Mouse (Mus musculus): ENCODE measurements at regions not wholly inside any gene's neighbourhood (a gene's known extent, or its start where the extent isn't known, plus 50 kb on each side); places are given as distances from the start of the nearest gene placed in this dataset.

- intact Hi-C loops (cut with DNase I), result no loop called here
- H3K27ac ChIP-seq, result no peak overlapping the region
- TF ChIP-seq CTCF (IDR thresholded peaks at IDR 0.05), result no peak
- DNase-seq, result no peak
- no peak overlapping the region for H3K4me3 ChIP-seq
Observed at GRCm38 (mm10) chr13:84054956-84055355, 167.1 kb upstream of the Tmem161b start.

DNA sequence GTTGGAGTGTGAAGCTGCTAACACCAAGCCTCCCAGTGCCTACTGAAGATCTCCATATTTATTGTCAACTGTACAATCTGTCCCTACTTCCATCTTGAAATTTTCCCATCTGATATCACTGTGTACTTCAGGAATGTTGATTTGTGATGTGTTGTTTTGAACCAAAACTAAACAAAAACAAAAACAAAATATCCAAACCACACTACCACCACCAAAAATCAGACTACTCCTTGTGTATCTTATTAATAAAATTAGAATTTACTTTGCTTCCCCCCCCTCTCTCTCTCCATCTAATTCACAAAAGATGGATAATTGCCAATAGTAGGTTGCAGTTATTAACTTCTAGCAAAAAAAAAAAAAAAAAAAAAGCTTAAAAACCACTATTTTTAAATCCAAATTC, 166.5 kb upstream of the Tmem161b start:
- no peak for TF ChIP-seq CTCF (IDR thresholded peaks at IDR 0.05)
- no peak overlapping the region for H3K27ac ChIP-seq
- no peak overlapping the region for H3K4me3 ChIP-seq
- no peak for DNase-seq
- intact Hi-C loops (cut with DNase I), result no loop called here

DNA sequence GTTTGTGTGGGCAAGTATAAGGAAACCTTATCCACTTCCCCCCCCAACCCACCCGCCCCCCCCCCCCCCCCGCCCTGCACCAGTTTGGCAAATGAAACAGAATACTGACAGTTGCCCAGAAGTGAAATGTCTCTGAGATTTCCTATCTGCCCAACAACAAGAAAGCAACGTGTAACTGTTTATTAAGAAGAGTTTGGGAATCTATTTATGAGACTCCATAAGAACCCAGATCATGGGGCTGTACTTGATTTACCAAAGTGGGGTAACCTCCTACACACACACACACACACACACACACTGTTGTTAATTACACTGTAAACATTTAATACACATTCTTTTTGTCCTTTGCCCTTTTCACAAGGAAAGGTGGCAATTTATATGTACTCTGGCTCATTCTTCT, 165.6 kb upstream of the Tmem161b start:
- H3K4me3 ChIP-seq, result no peak overlapping the region
- TF ChIP-seq CTCF (IDR thresholded peaks at IDR 0.05), result no peak
- intact Hi-C loops (cut with DNase I), result no loop called here
- H3K27ac ChIP-seq, result no peak overlapping the region
- no peak for DNase-seq

DNA sequence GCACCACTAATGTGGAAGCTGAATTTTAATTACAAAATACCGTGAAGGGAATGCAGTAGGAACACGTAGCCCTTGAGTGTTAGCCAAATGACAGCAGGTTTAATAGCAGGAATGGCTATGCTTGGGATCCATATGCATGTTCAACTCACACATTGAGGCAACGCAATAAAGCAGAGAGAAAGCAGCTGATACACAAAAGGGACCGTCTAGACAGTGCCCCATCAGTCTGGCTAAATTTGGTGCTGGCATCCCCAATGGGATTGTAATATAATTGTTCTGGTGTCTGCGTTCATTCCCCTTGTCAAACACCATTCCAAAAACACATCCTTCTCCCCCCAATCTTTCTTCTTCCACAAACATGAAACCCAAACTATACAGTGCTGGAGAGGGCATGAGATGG, 165.1 kb upstream of the Tmem161b start:
- TF ChIP-seq CTCF (IDR thresholded peaks at IDR 0.05), result no peak
- intact Hi-C loops (cut with DNase I), result no loop called here
- DNase-seq, result no peak
- no peak overlapping the region for H3K27ac ChIP-seq
- H3K4me3 ChIP-seq, result no peak overlapping the region

DNA sequence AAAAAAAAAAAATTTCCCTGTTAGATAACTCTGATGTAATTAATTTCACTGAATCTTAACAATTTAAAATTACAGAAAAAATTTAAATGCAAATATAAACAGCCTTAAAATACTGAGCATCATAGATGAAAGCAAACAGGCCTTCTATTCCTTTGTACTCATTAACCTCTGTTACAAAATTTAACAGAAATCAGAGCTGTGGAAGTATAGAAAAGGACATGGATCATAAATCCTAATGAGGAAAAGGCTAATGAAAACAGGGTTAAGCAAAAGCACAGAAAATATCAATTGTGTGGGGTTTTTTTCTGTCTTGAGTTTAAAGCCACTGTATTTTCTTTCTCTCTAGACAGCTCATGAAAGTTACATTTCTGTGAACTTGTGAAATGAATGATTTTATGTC, 164.6 kb upstream of the Tmem161b start:
- DNase-seq, result no peak
- no peak overlapping the region for H3K4me3 ChIP-seq
- no peak for TF ChIP-seq CTCF (IDR thresholded peaks at IDR 0.05)
- intact Hi-C loops (cut with DNase I), result no loop called here
- H3K27ac ChIP-seq, result no peak overlapping the region

DNA sequence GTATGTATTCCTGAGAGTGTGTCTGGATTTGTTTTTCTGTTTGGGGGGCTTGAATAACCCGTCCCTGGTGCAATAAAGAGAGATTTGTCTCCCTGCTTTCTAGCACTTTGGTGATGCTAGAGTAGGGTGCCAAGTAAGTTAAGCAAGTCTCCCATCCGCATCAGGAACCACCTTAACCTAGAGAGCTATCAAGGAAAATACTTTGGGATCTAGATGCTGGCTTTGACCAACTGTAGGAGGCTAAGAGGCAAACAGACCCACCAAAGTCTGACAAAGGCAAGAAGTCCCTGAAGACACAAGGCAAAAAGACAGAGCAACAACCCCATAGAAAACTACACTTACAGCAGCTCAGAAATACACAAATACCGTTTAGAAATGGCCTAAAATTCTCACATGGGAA, 163.8 kb upstream of the Tmem161b start:
- TF ChIP-seq CTCF (IDR thresholded peaks at IDR 0.05), result no peak
- no peak overlapping the region for H3K4me3 ChIP-seq
- no peak overlapping the region for H3K27ac ChIP-seq
- no peak for DNase-seq
- intact Hi-C loops (cut with DNase I), result no loop called here

DNA sequence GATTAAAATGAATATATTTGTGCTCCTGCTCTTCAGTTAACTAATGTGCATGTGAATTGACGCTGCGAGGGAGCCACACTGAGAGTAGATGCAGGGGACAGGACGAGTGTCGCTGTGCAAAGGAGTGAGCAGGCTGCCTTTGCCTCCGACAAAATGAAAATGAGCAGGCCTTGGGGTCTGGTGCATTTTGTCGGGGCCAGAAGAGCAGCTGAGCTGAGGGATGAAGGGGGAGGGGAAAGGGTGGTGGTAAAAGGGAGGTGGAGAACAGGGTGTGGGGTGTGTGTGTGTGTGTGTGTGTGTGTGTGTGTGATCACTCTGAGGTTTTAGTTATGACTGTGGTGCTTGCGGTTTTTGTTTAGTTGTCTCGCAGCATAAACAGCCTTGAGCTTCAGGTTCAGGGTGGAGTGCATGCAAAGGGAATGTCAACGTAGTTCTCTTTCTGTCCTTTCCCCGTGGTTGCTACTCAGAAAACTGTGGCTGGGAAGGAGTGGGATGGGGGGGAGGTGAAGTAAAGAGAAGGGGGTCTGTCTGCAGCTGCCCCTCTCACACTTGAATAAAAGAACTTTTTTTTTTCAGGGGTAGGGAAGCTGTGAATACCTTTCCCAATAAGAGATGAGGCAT, 163.0 kb upstream of the Tmem161b start:
- Histone ChIP-seq H3K27ac (no peak overlapping the region), H3K4me3 (no peak overlapping the region)
- intact Hi-C loops (cut with DNase I), result no loop called here
- DNase-seq, result no peak
- no peak for TF ChIP-seq CTCF (IDR thresholded peaks at IDR 0.05)

DNA sequence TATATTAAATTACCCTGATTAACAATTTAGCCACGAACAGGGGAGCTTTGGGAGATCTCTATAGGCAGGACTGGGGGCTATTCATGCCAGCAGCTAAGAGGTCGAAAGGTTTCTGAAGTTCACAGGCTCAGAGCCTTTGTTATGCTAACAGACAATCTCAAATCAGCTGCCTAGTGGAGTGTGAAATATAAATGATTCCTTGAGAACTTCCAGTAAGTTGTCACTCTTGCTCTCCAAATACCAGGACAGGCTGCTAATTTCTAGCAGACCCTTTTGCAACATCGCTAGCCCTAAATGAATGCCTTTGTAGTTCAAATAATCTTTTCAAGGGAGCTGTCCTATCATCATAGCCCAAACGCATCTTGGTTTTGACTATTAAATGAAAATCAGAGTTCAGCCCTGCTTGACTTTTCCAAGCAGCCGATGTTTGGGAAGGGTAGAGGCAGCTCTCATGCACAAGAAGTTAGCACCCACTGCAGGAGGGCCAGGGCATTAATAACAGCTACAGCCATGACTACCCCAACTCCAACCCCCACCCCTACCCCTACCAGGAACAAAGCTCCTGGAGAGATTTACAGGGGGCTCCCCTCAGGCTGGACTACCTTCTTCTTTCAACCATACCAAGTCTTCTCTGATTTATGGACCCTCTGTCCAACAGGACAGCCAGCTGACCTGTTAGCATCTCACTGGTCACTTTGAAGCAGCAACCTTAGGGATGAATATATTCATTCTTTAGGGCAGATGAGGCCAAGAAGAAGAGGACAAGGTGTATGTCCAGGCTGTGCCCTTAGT, 162.2 kb upstream of the Tmem161b start:
- H3K4me3 ChIP-seq, result no peak overlapping the region
- no peak for DNase-seq
- intact Hi-C loops (cut with DNase I), result no loop called here
- TF ChIP-seq CTCF (IDR thresholded peaks at IDR 0.05), result no peak
- no peak overlapping the region for H3K27ac ChIP-seq

GRCm38 (mm10) chr13:84060453-84060834, 161.7 kb upstream of the Tmem161b start:
- no peak for DNase-seq
- Histone ChIP-seq H3K4me3 (no peak overlapping the region), H3K27ac (no peak overlapping the region)
- intact Hi-C loops (cut with DNase I), result no loop called here
- no peak for TF ChIP-seq CTCF (IDR thresholded peaks at IDR 0.05)

DNA sequence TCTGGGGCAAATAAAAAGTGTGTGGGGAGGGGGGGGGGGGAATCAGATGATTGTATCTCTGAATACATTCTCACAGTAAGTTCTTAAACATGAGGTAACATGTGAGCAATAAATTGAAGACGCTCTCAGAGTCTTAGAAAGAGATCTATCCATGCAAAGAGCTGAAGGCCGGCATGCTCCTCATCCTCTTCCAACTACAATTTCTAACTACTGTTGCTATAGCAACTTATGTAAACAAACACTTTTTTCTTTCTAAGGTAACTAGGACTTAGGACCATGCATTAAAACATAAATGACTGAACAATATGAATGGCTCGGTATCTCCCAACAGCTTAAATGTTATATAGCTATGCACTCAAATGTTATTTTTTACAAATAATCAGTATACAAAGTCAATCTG, 161.2 kb upstream of the Tmem161b start:
- Histone ChIP-seq H3K27ac (no peak overlapping the region), H3K4me3 (no peak overlapping the region)
- intact Hi-C loops (cut with DNase I), result no loop called here
- no peak for TF ChIP-seq CTCF (IDR thresholded peaks at IDR 0.05)
- no peak for DNase-seq

- DNase-seq, result no peak
- TF ChIP-seq CTCF (IDR thresholded peaks at IDR 0.05), result no peak
- Histone ChIP-seq H3K27ac (no peak overlapping the region), H3K4me3 (no peak overlapping the region)
- intact Hi-C loops (cut with DNase I), result no loop called here
Observed at GRCm38 (mm10) chr13:84061820-84062480, 160.1 kb upstream of the Tmem161b start.

GRCm38 (mm10) chr13:84062616-84063015, 159.5 kb upstream of the Tmem161b start:
- Histone ChIP-seq H3K27ac (no peak overlapping the region), H3K4me3 (no peak overlapping the region)
- no peak for DNase-seq
- TF ChIP-seq CTCF (IDR thresholded peaks at IDR 0.05), result no peak
- intact Hi-C loops (cut with DNase I), result no loop called here

GRCm38 (mm10) chr13:84063406-84063805, 158.7 kb upstream of the Tmem161b start:
- Histone ChIP-seq H3K27ac (no peak overlapping the region), H3K4me3 (no peak overlapping the region)
- DNase-seq, result no peak
- intact Hi-C loops (cut with DNase I), result no loop called here
- TF ChIP-seq CTCF (IDR thresholded peaks at IDR 0.05), result no peak
